Mouse (Mus musculus) E14TG2a.4 (cell line): ENCODE measurements at regions not wholly inside any gene's neighbourhood (a gene's known extent, or its start where the extent isn't known, plus 50 kb on each side); places are given as distances from the start of the nearest gene placed in this dataset.

Experiments used
- CTCF ChIP-seq: conservative IDR thresholded peaks from 2 replicates; pipeline ENCODE4 v1.5.1; 2014; ENCODE audit warnings: low read length
- POU5F1 ChIP-seq: IDR thresholded peaks from 2 replicates; pipeline ENCODE4 v1.6.1; 2014; ENCODE audit warnings: low read length, borderline replicate concordance

GRCm38 (mm10) chr11:45624233-45624632, 227.6 kb upstream of the Clint1 start:
- TF ChIP-seq CTCF, result no peak
- no peak for TF ChIP-seq POU5F1
